Mouse (Mus musculus) right cerebral cortex, postnatal 14 days (tissue): ENCODE results near the gene Nfu1.

Experiments
- DNase-seq: peaks from one replicate; pipeline ENCODE4 v3.0.0; 2022

Gene Nfu1

GRCm38 (mm10) chr6:87075092-87075685 is 66.2 kb downstream of the Nfu1 start:
- no peak for DNase-seq
